Mouse (Mus musculus) kidney, postnatal 0 days (tissue): ENCODE measurements around the gene Nckap5l. TPM values are rescaled to one million over a fixed set of nuclear protein-coding genes. Genes with fewer than 3 reads are reported as not detected.
A peak's percentile ranks its signal among the peaks of the same experiment; 100 is the strongest.
"Not testable (repeated sequence)": the region's sequence is repeated elsewhere in the genome, so short reads cannot be mapped to it uniquely, and the experiment has no call there.

ENCODE experiments used
- ATAC-seq: fragments of 200-750 bp; cut with Nextera tagmentation; replicated peaks from 2 replicates; pipeline ENCODE4 v1.8.0; 2017; ENCODE audit warnings: low read depth, moderate number of reproducible peaks, moderate TSS enrichment, moderate library complexity; ENCODE audit not compliant: low FRiP score
- DNase-seq: peaks from one replicate; pipeline ENCODE4 v3.0.0-alpha.2; 2016; ENCODE audit warnings: low spot score
- H3K27ac ChIP-seq: fragments of 300-500 bp; sonication (generic); 2 replicates; pipeline ENCODE4 v1.5.1; 2014; ENCODE audit warnings: mild to moderate bottlenecking
- H3K27me3 ChIP-seq: fragments of 300-500 bp; sonication (generic); 2 replicates; pipeline ENCODE4 v1.6.1; 2014; ENCODE audit warnings: low read length, mixed read lengths; ENCODE audit not compliant: insufficient read depth
- H3K36me3 ChIP-seq: fragments of 300-500 bp; sonication (generic); 2 replicates; pipeline ENCODE4 v1.6.1; 2014; ENCODE audit warnings: low read length, mixed read lengths; ENCODE audit not compliant: insufficient read depth
- H3K4me1 ChIP-seq: fragments of 300-500 bp; sonication (generic); replicated peaks from 2 replicates; pipeline ENCODE4 v1.6.1; 2014; ENCODE audit warnings: antibody characterized with exemption, low read length, mixed read lengths; ENCODE audit not compliant: insufficient read depth
- H3K4me2 ChIP-seq: fragments of 300-500 bp; sonication (generic); 2 replicates; pipeline ENCODE4 v1.6.1; 2014; ENCODE audit warnings: mild to moderate bottlenecking, low read length, moderate library complexity, mixed read lengths
- H3K4me3 ChIP-seq: fragments of 300-500 bp; sonication (generic); replicated peaks from 2 replicates; pipeline ENCODE4 v1.5.1; 2014; ENCODE audit warnings: low read depth, low read length
- H3K9ac ChIP-seq: fragments of 300-500 bp; sonication (generic); 2 replicates; pipeline ENCODE4 v1.6.1; 2014; ENCODE audit warnings: low read depth, low read length
- H3K9me3 ChIP-seq: fragments of 300-500 bp; sonication (generic); replicated peaks from 2 replicates; pipeline ENCODE4 v1.6.1; 2016; ENCODE audit warnings: low read length, inconsistent platforms, mixed read lengths
- CTCF ChIP-seq: IDR thresholded peaks from 2 replicates; pipeline ENCODE4 v1.5.1; 2016; ENCODE audit warnings: antibody characterized with exemption, low read depth, mild to moderate bottlenecking, moderate library complexity
- WGBS: fragments of 180-500 bp; shearing (Covaris S2); extraction: QIAGEN DNeasy Blood & Tissue Kit; methylation state at CpG from one replicate; pipeline ENCODE4 v1.1.7; 2014; 5-methylcytosine and 5-hydroxymethylcytosine counted together
- polyA plus RNA-seq: library from polyadenylated mRNA; unstranded; fragments of >200 nt; fragmentation: Nextera tagmentation; extraction: Ambion mirVana; gene quantifications from 2 replicates; pipeline ENCODE4 v1.2.1, GENCODE M21; 2015

Gene Nckap5l
- polyA plus RNA-seq, 1 experiment from 2014 or later = 6.5 TPM

DNA sequence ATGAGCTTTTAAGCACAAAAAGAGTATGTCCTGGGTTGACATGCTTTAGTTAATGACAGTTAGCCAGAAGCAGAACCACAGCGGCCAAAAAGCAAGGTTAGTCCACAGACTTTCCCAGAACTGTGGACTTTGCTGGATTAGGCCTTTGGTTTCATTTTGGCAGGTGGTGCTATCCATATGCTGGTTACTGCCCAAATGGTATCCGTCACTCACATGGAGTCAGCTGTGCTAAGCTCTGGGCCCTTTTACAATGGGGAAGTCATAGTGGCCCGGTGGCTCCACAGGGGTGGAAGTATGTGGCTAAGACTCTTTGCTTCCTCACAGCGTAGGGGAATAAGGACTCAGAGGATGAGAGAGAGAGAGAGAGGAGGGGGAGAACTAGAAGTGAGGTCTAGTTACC lies 69.6 kb downstream of the Nckap5l start:
- DNase-seq = no peak
- Histone ChIP-seq H3K4me1 (peaks cover 16% of the 10 kb centered on the region), H3K4me3 (no peak overlapping the region)

DNA sequence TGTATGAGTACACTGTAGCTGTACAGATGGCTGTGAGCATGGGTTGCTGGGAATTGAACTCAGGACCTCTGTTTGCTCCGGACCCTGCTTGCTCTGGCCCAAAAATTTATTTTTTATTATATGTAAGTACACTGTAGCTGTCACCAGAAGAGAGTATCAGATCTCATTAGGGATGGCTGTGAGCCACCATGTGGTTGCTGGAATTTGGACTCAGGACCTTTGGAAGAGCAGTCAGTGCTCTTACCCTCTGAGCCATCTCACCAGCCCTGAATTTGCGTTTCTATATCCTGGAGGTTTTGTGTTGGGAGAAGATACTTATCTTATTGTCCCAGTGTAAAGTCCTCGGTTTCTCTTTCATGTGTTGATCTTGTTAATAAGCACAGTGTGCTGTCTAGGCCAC lies 70.8 kb downstream of the Nckap5l start:
- 75% methylated on average over 3 of the region's 3 CpGs for WGBS
- no peak for ATAC-seq

More for the DNA sequence above, 69.6 kb downstream of the Nckap5l start:
- no peak overlapping the region for H3K9ac ChIP-seq
- H3K27ac ChIP-seq = no peak overlapping the region
- H3K9me3 ChIP-seq = no peaks in the 10 kb centered on the region
- no peak overlapping the region for H3K4me2 ChIP-seq
- H3K36me3 ChIP-seq = no peaks in the 10 kb centered on the region
- no peak for TF ChIP-seq CTCF
- H3K27me3 ChIP-seq = no peaks in the 10 kb centered on the region
- WGBS = 76% methylated on average over 4 of the region's 4 CpGs
- ATAC-seq = no peak

DNA sequence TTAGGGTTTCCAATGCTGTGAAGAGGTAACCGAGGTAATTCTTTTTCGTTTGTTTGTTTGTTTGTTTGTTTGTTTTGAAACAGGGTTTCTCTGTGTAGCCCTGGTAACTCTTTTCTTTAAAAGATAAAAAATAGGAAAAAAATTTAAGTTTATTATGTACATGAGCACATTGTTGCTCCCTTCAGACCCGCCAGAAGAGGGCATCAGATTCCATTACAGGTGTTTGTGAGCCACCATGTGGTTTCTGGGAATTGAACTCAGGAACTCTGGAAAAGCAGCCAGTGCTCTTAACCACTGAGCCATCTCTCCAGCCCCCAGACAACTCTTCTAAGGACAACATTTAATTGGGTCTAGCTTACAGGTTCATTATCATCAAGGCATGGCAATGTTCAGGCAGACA lies 71.4 kb downstream of the Nckap5l start:
- not testable (repeated sequence) for H3K4me3 ChIP-seq, H3K9me3 ChIP-seq, H3K9ac ChIP-seq, H3K4me2 ChIP-seq, H3K36me3 ChIP-seq, DNase-seq, H3K27me3 ChIP-seq, ATAC-seq, H3K27ac ChIP-seq
- WGBS = 73% methylated on average over 3 of the region's 3 CpGs
- H3K4me1 ChIP-seq = peaks cover 10% of the 10 kb centered on the region; the same call in 1 of the 2 replicates
- TF ChIP-seq CTCF = peak; percentile 54

More for the DNA sequence above, 70.8 kb downstream of the Nckap5l start:
- Histone ChIP-seq H3K9ac (no peak overlapping the region), H3K4me2 (no peak overlapping the region), H3K27me3 (no peaks in the 10 kb centered on the region), H3K27ac (no peak overlapping the region), H3K4me1 (peaks cover 10% of the 10 kb centered on the region; the same call in 1 of the 2 replicates), H3K9me3 (no peaks in the 10 kb centered on the region), H3K4me3 (no peak overlapping the region), H3K36me3 (no peaks in the 10 kb centered on the region)
- no peak for TF ChIP-seq CTCF
- DNase-seq = no peak

DNA sequence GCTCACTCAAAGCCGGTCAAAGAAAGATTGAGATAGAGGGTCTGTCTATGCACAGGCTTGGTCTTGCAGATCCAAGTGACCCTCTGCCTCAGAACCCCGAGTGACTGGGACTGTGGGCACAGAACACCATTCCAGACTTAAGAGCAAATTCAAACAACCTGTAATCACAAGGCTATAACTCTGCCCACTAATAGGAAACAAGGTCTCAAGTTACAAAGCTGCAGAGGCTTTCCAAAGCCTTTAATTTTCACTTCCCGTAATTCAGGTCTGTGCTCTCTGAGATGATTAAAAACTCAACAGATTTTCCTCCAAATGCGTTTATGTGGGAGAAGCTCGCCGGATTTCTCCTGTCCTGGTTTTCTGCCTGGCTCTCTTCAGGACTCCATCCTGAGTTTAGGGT lies 73.5 kb downstream of the Nckap5l start:
- Histone ChIP-seq H3K9me3 (no peaks in the 10 kb centered on the region), H3K36me3 (no peaks in the 10 kb centered on the region), H3K4me2 (peak overlapping the region; percentile 0; the same call in 1 of the 2 replicates), H3K9ac (no peak overlapping the region), H3K27ac (peak overlapping the region; percentile 71), H3K4me3 (no peak overlapping the region), H3K4me1 (peaks cover 10% of the 10 kb centered on the region; the same call in 1 of the 2 replicates), H3K27me3 (no peaks in the 10 kb centered on the region)
- ATAC-seq = no peak
- no peak for TF ChIP-seq CTCF
- WGBS = 21% methylated on average over 6 of the region's 6 CpGs
- DNase-seq = peak; percentile 60

DNA sequence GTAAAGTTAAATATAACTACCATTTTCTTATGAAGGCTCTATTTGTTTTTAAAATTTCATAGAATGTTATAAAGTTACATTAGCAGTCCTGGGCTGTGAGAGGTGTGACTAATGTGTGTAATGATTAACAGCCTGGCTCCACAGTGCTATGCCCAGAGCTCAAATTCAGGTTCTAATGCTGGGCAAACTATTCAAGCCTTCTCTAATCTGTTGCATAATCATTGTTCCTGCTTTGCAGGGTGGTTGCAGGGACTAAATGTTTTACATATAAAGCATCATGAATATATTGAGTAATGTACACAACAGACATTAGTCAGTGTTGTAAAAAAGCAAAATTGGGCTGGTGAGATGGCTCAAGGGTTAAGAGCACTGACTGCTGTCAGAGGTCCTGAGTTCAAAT lies 74.7 kb downstream of the Nckap5l start:
- H3K9ac ChIP-seq = no peak overlapping the region
- no peak overlapping the region for H3K4me3 ChIP-seq
- no peaks in the 10 kb centered on the region for H3K9me3 ChIP-seq
- no peaks in the 10 kb centered on the region for H3K27me3 ChIP-seq
- H3K4me1 ChIP-seq = peaks cover 10% of the 10 kb centered on the region; the same call in 1 of the 2 replicates
- ATAC-seq = peak; percentile 87
- no peaks in the 10 kb centered on the region for H3K36me3 ChIP-seq
- no peak for TF ChIP-seq CTCF
- no peak overlapping the region for H3K27ac ChIP-seq
- no peak overlapping the region for H3K4me2 ChIP-seq
- DNase-seq = peak; percentile 59

DNA sequence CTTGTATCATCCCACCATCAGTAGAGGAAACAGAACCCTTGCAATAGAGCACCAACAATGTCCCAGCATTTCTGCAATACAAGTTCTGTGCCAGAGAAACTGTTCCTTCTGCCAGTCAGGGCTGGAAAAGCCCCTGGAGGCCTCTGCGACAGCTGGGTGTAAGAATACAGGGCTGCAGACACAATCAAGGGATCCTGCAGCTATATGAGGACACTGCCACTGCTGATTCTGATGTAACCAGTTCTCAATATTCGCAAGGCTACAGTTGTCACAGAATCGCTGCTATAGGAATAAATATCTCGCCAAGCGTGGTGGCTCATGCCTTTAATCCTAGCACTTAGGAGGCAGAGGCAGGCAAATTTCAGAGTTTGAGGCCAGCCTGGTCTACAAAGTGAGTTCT lies 81.3 kb downstream of the Nckap5l start:
- no peak overlapping the region for H3K4me3 ChIP-seq
- WGBS = 90% methylated on average over 5 of the region's 5 CpGs
- no peak for ATAC-seq
- H3K9me3 ChIP-seq = no peaks in the 10 kb centered on the region
- H3K27me3 ChIP-seq = no peaks in the 10 kb centered on the region
- H3K4me2 ChIP-seq = no peak overlapping the region
- no peak for DNase-seq
- H3K9ac ChIP-seq = no peak overlapping the region
- no peaks in the 10 kb centered on the region for H3K4me1 ChIP-seq
- no peaks in the 10 kb centered on the region for H3K36me3 ChIP-seq
- TF ChIP-seq CTCF = no peak
- H3K27ac ChIP-seq = no peak overlapping the region

DNA sequence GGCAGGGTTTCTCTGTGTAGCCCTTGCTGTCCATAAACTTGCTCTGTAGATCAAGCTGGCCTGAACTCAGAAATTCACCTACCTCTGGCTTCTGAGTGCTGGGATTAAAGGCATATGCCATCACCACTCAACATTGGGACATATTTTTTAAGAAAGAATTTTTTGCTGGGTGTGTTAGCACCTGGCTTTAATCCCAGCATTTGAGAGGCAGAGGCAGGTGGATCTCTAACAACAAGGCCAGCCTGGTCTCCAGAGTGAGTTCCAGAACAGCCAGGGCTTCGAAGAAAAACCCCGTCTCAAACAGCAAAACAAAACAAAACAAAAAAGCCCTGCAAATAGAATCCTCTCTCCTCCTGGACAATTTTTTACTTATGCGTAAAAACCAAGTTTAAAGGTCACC lies 82.0 kb downstream of the Nckap5l start:
- Histone ChIP-seq H3K4me3 (no peak overlapping the region), H3K9ac (no peak overlapping the region), H3K4me1 (no peaks in the 10 kb centered on the region), H3K36me3 (no peaks in the 10 kb centered on the region), H3K27me3 (no peaks in the 10 kb centered on the region), H3K9me3 (no peaks in the 10 kb centered on the region), H3K4me2 (no peak overlapping the region), H3K27ac (no peak overlapping the region)
- DNase-seq = no peak
- ATAC-seq = no peak
- no peak for TF ChIP-seq CTCF
- 86% methylated on average over 3 of the region's 3 CpGs for WGBS
